Mouse (Mus musculus) ES-E14 (cell line): Measurements from ENCODE around the gene Fen1.

Experiments used
- CHD2 ChIP-seq: IDR thresholded peaks from 2 replicates; pipeline ENCODE4 v1.6.1; 2014; ENCODE audit warnings: mild to moderate bottlenecking, low read depth, low read length, inconsistent platforms
- HCFC1 ChIP-seq: IDR thresholded peaks from 2 replicates; pipeline ENCODE4 v1.6.1; 2012; ENCODE audit warnings: low read length, inconsistent platforms, borderline replicate concordance; ENCODE audit not compliant: insufficient read depth
- MAFK ChIP-seq: IDR thresholded peaks from 2 replicates; pipeline ENCODE4 v1.6.1; 2014; ENCODE audit warnings: mild to moderate bottlenecking, low read depth, low read length, inconsistent platforms; ENCODE audit not compliant: insufficient read depth
- ZC3H11A ChIP-seq: IDR thresholded peaks from 2 replicates; pipeline ENCODE4 v1.6.1; 2012; ENCODE audit warnings: low read depth, mild to moderate bottlenecking, inconsistent platforms, low read length, borderline replicate concordance

- TF ChIP-seq MAFK (no peak), CHD2 (no peak), ZC3H11A (peak; percentile 22), HCFC1 (no peak)
These were observed 36.8 kb upstream of the Fen1 start, which contains the start of gene Myrf for GRCm38 (mm10) chr19:10240654-10241305.
